Mouse (Mus musculus): ENCODE measurements around the gene Atn1.

The Atn1 gene

DNA sequence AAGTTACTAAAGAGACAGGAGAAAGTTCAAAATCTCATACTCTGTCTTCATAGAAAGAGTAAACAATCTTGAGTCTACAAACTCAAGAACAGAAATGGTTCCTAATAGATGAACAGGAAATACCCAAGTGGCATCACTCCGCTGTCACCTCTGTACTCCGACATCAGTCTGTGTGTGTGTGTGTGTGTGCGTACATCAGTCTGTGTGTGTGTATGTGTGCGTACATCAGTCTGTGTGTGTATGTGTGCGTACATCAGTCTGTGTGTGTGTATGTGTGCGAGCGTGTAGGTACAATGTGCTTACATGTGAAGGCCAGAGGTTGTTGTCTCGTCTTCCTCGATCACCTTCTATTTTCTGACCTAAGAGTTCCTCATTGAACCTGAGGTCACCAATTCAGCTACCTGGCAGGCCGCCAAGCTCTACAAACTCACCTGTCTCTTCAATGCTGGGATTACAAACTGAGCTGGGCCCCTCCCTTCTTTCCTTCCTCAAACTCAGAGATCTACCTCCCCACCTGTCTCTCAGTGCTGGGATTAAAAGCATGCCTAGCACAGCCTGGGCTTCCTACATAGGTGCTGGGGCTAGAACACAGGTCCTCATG, 47.9 kb downstream of the Atn1 start:
- no peak for DNase-seq

DNA sequence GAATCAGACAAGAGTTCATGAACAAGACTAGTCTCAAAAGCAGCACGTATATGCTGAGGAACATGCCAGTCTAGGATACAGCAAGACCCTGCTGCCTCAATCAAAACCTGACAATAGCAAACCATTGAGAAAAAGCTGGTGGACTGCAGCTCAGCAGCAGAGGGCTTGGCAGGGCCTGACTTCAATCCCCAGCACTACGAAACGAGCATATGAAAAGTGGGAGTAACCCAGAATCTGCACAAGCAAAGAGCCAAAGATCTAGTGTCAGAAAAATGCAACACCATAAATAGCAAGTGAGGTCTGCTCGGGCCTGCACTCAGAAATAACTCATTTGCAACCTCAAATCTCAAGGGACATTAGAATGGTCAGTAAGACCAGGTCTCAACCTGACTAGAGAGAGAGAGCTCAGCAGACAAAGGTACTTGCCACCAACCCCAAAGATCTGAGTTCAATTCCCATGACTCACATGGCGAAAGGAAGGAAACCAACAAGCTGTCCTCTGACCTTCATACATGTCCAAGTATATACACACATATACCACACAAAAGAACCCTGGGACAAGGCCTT, 50.2 kb downstream of the Atn1 start:
- DNase-seq: no peak

DNA sequence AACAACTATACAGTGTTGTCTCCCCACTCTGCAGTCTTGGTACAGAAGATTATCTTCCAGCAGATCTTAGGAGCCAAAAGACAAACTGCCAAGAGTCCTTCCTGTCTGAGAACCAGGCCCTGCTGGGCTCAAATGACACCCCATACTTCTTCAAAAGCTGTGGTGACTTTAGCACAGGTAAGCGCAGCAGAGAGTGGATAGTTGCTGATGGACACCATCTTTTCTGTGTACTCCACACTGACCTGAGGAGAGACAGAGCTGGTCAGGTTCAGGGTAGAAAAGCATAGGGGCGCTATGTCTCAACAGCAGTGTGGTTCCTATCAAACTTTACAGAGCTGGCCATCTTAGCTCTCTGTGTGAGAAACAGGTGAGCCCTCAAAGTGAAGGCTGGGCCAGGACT, 51.9 kb downstream of the Atn1 start:
- no peak for DNase-seq

DNA sequence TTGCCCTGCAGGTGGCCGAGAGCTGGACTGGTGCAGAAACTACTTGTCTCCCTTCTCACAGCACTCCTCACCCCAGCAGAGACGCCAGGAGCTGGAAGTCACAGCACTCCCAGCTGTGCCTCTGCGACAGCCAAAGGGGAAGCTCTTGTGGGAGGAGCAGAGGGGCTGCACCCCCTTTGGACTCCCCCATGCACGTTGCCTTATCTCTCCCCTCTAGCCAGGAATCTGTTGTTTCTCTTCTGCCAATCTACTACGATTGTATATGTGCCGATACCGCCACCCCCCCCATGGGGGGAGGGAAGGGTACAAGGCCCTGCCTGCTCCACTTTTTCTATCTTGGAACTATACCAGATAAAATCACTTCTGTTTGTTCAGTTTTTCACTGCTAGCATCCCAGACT, 52.5 kb downstream of the Atn1 start:
- DNase-seq: no peak

DNA sequence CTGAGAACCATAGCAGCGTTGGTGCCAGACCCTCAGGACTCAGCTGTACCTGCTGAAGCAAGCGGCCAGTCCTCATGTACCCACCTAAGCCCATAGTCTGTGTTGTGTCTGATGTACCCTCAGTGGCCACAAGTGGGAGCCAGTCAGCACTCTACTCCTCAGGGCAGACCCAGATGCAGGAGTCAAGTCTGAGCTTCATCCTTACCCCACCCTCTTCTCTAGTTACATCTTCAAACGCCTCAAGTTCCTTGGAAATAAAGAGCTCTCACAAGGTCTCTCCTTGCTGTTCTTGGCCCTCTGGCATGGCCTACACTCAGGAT, 53.6 kb downstream of the Atn1 start:
- DNase-seq: peak; percentile 61 to 81

DNA sequence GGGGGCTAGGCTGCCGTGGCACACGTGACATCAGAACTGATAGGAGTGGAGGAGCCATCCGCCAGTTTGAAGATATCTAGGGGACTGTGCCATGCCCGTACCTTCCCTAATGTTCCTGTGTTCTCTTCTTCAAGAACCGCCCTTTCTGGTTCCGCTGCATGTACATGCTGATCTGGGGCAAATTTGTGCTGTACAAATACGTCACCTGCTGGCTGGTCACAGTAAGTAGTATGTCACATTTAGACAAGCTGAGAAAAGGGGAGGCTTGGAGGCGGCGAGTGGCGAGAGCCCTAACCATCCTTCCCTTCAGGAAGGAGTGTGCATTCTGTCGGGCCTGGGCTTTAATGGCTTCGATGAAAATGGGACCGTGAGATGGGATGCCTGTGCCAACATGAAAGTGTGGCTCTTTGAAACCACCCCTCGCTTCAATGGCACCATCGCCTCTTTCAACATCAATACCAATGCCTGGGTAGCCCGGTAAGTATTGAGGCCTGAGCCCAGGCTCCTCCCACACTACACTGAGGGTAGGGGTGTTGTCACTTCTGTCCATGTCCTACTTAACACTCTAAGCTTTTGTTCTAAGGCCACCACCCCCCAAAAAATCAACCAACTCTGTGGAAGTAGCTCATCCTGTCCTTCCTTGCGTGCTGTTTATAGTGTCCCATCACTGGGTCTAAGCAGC, 54.1 kb downstream of the Atn1 start:
- no peak for DNase-seq

DNA sequence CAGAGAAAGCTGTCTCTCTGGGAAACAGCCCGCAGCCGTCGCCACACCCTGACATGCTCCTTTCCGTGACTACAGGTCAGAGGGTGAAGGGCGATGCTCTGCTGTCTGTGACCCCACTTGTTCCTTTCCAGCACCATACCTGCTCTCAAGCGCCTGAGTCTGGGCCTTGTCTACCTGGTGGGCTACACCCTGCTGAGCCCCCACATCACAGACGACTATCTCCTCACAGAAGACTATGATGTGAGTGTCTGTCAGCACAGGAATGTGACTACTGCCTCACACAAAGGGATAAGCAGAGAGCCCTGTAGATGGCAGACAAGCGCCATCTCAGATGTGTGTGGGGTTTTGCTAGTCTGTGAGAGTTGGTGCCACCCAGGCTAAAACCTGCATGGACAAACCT, 55.0 kb downstream of the Atn1 start:
- no peak for DNase-seq

DNA sequence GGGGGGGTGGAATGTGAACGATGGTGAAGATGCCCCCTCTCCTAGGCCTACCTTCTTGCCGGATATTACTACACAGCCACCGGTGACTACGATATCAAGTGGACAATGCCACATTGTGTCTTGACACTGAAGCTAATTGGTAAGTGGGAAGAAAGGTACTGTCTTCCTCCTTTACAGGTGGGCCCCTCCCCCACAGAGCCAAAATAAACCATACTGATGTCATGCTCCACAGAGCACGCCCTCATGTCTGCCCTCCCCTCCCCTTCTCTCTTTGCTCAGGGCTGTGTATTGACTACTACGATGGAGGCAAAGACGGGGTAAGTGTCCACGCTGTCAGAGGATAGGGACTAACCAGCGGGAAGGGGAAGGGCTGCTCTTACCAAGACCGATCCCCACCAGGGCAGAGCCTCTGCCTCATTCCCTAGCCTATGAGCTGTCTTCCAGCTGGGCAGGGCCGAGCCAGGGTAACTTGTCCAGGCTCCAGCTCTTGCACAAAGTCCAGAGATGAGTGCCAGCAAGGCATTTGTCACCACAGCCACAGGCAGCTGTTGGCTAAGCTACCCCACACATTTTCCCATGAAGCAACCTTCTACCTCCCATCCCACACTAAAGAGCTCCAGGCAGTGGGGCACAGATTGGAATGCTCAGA, 56.2 kb downstream of the Atn1 start:
- no peak for DNase-seq

DNA sequence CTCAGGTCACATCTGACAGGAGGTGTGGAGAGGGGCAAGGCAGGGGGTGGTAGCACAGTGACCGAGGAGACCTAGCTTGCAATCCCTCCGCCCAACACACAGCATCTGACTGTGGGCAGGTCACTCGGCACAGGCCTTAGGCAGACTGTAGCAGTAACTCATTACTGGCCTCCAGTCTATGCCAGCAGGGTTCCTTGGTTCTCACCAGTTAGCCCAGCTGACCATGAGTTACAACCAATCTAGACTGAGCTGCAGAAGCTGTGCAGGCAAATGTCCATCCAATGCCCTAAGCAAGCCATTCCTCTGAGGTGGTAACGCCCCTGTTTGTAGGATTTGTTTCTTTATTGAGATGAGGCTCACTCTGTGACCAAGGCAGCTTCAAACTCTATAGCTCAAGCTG, 57.0 kb downstream of the Atn1 start:
- no peak for DNase-seq

DNA sequence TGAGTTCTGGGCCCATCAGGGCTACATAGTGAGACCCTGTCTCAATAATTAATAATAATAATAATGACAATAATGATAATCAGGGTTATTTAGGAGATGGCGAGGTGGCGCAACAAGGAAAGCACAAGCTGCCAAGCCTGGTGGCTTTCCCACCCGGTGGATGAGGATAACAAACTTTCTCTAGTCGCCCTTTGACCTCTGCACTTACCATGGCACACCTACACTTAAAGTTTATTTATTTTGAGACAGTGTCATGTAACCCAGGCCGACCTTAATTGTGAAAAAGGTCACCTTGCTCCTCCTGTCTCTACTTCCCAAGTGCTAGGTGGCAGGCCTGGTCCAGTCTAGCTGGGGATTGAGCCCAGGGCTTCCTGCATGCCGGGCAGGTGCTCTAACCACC, 57.6 kb downstream of the Atn1 start:
- no peak for DNase-seq

DNA sequence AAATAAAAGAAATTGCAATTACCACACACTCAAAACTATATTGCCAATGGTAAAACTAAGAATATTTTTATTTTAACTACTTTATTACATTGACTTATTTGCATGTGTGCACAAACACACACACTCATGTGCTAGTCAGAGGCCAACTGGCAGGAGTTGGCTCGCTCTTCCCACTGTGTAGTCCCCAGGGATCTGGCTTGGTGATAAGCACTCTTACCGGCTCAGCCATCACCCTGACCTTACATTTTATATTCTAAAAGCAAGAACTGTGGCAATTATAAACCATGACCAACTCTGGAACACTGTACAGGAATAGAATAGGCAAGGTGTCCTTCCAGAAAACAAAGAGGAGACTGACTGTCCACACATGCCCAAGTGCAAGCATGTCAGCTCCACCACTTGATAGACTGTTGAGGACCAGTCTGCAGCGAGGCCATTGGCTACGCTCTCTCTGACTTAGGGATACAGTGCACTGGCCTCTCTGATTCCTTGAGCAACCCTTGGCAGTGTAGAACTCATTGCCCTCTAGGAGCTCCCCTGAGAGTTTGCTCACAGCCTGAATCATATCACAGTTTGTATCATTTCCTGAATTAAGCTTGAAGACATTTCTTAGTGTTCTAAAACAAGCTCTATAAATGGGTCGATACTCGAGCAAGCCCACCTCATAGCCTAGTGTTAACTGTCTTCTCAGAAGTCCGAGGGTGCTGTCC, 59.7 kb downstream of the Atn1 start:
- no peak for DNase-seq

DNA sequence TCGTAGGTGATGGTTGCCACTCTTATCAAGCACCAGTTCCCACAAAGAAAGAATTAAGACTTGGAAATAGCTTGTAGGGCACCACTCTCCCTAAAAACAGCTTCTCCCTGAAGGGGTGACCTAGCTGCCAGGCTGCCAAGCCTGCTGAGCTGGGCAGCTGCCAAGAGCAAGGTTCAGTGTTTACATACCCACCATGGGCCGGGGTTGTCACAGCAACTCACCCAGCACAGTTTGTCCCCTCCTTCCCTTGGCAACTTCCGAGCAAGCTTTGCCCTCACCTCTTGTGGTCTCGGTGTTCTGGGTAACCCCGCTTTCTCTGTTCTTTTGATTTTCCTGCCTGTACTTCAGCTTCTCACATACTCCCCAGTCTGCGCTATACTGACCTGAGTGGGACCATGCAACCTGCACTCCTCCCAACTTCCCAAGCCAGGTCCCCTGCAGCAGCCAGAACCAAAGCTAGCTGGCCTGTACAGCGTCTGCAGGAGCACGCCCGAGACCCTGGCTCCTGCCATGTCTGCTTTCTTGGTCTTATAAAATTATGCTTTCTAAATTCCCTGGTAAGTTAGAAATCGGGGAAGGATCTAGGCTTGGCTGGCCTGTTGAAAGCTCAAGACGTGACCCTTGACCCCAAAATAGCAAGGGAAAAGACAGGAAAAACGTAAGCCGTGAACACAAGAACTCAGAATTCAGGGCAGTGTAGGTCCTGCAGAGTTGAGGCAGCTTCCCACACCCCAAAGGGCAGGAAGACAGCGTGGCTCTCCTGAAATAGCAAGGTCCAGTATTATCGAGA, 62.0 kb downstream of the Atn1 start:
- DNase-seq: no peak

DNA sequence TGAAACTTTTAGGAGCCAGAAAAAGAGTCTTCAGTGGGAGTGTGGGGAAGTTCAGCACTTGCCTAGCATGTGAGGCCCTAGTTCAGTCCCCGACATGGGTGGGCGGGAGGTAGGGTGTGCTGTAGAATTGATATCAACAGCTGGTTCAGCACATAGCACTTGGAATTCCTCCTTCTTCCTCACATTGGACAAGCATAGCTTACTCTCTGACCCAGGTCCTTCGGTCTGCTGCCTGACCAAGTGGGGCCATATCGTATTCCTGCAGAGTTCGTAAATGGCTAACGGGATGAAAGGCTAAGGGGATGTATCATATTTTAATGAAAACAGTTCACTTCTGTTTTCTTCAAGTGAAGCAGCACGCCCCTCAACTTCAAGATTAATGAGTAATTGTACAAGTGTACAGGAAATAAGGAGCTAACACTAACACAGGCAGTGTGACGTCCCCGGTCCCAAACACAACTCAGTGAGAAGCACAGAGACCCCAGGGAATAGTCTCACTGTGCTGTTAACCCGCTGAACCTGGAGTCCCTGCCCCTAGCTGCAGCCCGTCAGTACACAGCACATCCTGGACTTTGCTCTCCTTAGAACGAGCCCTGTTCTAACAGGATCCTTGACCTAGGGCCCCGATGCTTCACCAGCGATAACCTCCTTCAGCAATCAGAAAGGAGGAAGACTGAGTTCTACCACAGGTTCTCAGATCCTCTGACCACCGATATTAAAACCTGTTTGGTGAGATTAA, 62.9 kb downstream of the Atn1 start:
- DNase-seq: no peak

Measured in spleen, adult 18-20 months (tissue).